Mouse (Mus musculus) urinary bladder, postnatal 25 days (tissue): ENCODE data around the gene Olfr1218.
"Not testable (repeated sequence)": the region's sequence is repeated elsewhere in the genome, so short reads cannot be mapped to it uniquely, and the experiment has no call there.

ENCODE experiments used
- DNase-seq: peaks from one replicate; pipeline ENCODE4 v3.0.0; 2022; ENCODE audit warnings: low spot score

Olfr1218 gene

GRCm38 (mm10) chr2:89061087-89061486 is at the start of gene Olfr1218:
Olfr1218 (minus strand) TSS chr2:89061187.
- DNase-seq = no peak

- DNase-seq = no peak
Observed at GRCm38 (mm10) chr2:89106735-89107134, 45.7 kb upstream of the Olfr1218 start, which contains the start of gene Olfr1220. Olfr1220 (minus strand) TSS chr2:89106835.

GRCm38 (mm10) chr2:89105651-89106050 is 44.7 kb upstream of the Olfr1218 start:
- no peak for DNase-seq

- DNase-seq = no peak
Observed at GRCm38 (mm10) chr2:89093848-89094247, 32.9 kb upstream of the Olfr1218 start.

GRCm38 (mm10) chr2:89083413-89083812 is 22.4 kb upstream of the Olfr1218 start, which contains the start of gene Olfr1219:
Olfr1219 (minus strand) TSS chr2:89083513.
- DNase-seq = no peak

GRCm38 (mm10) chr2:89081487-89081886 is 20.5 kb upstream of the Olfr1218 start:
- no peak for DNase-seq

GRCm38 (mm10) chr2:89031965-89032364 is 29.0 kb downstream of the Olfr1218 start, which contains the start of gene Olfr1217:
Olfr1217 (minus strand) TSS chr2:89032065.
- no peak for DNase-seq

- not testable (repeated sequence) for DNase-seq
Observed at GRCm38 (mm10) chr2:89021436-89021835, 39.6 kb downstream of the Olfr1218 start.

- DNase-seq = no peak
Observed at GRCm38 (mm10) chr2:89018240-89018639, 42.7 kb downstream of the Olfr1218 start, which contains the start of gene Olfr1216. Olfr1216 (minus strand) TSS chr2:89018340.

GRCm38 (mm10) chr2:89006873-89007272 is 54.1 kb downstream of the Olfr1218 start, which contains the start of gene Olfr1215:
Olfr1215 (minus strand) TSS chr2:89006973.
- no peak for DNase-seq
